Mouse (Mus musculus): ENCODE data around the gene Vamp1. TPM values are rescaled to one million over a fixed set of nuclear protein-coding genes. Genes with fewer than 3 reads are reported as not detected.

Vamp1 gene
- total and polyA plus RNA-seq, 3 experiments = 1.5 to 5.5 TPM; not detected in 1

DNA sequence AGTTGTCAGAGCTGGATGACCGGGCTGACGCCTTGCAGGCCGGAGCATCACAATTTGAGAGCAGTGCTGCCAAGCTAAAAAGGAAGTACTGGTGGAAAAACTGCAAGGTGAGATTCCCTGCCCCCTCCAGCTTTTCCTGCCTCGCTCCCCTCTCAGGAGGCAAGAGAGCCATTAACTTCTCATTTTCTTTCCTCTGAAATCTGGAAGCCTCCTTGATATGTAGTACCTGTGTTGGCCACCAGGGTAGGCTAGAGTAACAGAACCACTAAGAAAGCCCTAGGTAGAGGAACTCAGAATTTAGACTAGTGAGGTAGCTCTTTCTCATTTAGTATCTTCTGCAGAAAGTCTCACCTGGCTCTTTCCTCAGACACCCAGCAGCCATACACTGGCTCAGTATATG lies 3.6 kb downstream of the Vamp1 start (continued):
- TF ChIP-seq USF2 (IDR thresholded peaks at IDR 0.05; ENCODE audit: borderline replicate concordance in 1 of 2, insufficient read depth in 1 of 2, low read depth in 1 of 2, low read length in 2 of 2) = no peak
- TF ChIP-seq ELF1 (IDR thresholded peaks at IDR 0.05; ENCODE audit: low read depth, low read length) = no peak
- TF ChIP-seq UBTF (IDR thresholded peaks at IDR 0.05; ENCODE audit: borderline replicate concordance, insufficient read depth, low read depth, low read length) = no peak
- no peak for TF ChIP-seq NRF1 (IDR thresholded peaks at IDR 0.05; ENCODE audit: insufficient read depth, low read depth, low read length, poor library complexity, severe bottlenecking)
- TF ChIP-seq USF1 (IDR thresholded peaks at IDR 0.05; ENCODE audit: low read depth, low read length) = no peak
- TF ChIP-seq RAD21 (IDR thresholded peaks at IDR 0.05; ENCODE audit: low read depth, low read length) = peak; percentile 71
- no peak for TF ChIP-seq CHD1 (IDR thresholded peaks at IDR 0.05; ENCODE audit: low read depth, low read length)
- peak; percentile 14 to 89 (median 83); a peak in 5 of 6 replicates for TF ChIP-seq CTCF (IDR thresholded peaks at IDR 0.05 in 2 of 3, conservative IDR thresholded peaks at IDR 0.05 in 1 of 3; ENCODE audit: control insufficient read depth in 1 of 3, insufficient read depth in 1 of 3, low read depth in 2 of 3, low read length in 3 of 3, poor library complexity in 1 of 3, severe bottlenecking in 1 of 3)
- TF ChIP-seq TAL1 (IDR thresholded peaks at IDR 0.05; ENCODE audit: low read length) = no peak
- no peak for TF ChIP-seq MYB (IDR thresholded peaks at IDR 0.05; ENCODE audit: low read depth, low read length)
- TF ChIP-seq MYC (IDR thresholded peaks at IDR 0.05; ENCODE audit: low read depth, low read length) = no peak
- no peak for TF ChIP-seq MEF2A (IDR thresholded peaks at IDR 0.05; ENCODE audit: extremely low read depth, insufficient replicate concordance, low read depth, low read length, poor library complexity, severe bottlenecking)
- no peak for TF ChIP-seq EP300 (IDR thresholded peaks at IDR 0.05; ENCODE audit: low read depth in 1 of 2, low read length in 2 of 2)
- no peak for TF ChIP-seq ZMIZ1 (IDR thresholded peaks at IDR 0.05; ENCODE audit: low read depth, low read length)
- peak; percentile 32; the same call in 1 of the 2 replicates for TF ChIP-seq ZC3H11A (IDR thresholded peaks at IDR 0.05; ENCODE audit: low read depth, low read length)
- no peak for TF ChIP-seq MXI1 (IDR thresholded peaks at IDR 0.05; ENCODE audit: low read depth, low read length)
- no peak for TF ChIP-seq POLR2A (IDR thresholded peaks at IDR 0.05; ENCODE audit: control insufficient read depth in 1 of 2, insufficient read depth in 1 of 2, low read depth in 1 of 2, low read length in 2 of 2, poor library complexity in 1 of 2)
- no peak for TF ChIP-seq MAX (IDR thresholded peaks at IDR 0.05; ENCODE audit: low read length)

DNA sequence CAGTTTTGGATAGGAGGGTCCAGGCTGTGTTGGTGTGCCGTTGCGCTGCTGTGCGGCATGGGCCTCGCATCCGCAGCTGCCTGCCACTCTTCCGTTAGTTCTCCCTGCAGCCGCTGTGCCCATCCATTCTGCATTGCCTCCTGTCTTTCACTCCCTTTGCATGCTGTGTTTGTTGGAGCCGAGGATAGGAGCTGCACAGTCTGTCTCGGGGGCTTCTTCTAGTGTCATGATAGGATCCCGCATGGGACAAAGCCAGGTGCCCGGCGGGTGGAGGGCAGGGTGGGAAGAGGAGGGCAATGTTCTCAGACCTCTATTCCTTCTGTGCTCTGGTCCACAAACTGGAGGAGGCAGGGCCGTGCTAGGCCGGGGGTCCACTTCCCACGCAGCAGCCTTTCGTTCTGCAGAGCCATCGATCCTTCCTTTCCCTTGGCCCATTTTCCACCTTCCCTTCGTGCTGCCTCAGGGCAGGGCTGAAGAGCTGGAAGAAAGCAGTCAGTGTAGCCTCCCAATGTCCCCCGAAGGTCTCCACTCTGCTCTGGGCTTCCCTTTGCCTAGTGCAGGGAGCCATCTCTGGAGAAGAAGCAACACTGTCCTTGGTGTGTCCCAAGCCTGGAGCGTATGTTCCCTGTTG lies 5.9 kb downstream of the Vamp1 start:
- DNase-seq (ENCODE audit: low read depth, low spot score) = no peak
- TF ChIP-seq HCFC1 (IDR thresholded peaks at IDR 0.05; ENCODE audit: low read depth, low read length) = no peak
- no peak for TF ChIP-seq NELFE (IDR thresholded peaks at IDR 0.05; ENCODE audit: low read depth, low read length)
- TF ChIP-seq UBTF (IDR thresholded peaks at IDR 0.05; ENCODE audit: borderline replicate concordance, insufficient read depth, low read depth, low read length) = no peak
- no peak for TF ChIP-seq MAX (IDR thresholded peaks at IDR 0.05; ENCODE audit: low read length)
- no peak for TF ChIP-seq SMC3 (IDR thresholded peaks at IDR 0.05; ENCODE audit: low read depth, low read length)
- no peak for TF ChIP-seq TCF12 (IDR thresholded peaks at IDR 0.05; ENCODE audit: low read depth, low read length)
- no peak for TF ChIP-seq CHD1 (IDR thresholded peaks at IDR 0.05; ENCODE audit: low read depth, low read length)
- TF ChIP-seq RCOR1 (IDR thresholded peaks at IDR 0.05; ENCODE audit: low read depth, low read length) = no peak
- no peak for TF ChIP-seq USF2 (IDR thresholded peaks at IDR 0.05; ENCODE audit: borderline replicate concordance in 1 of 2, insufficient read depth in 1 of 2, low read depth in 1 of 2, low read length in 2 of 2)
- no peak for TF ChIP-seq NRF1 (IDR thresholded peaks at IDR 0.05; ENCODE audit: insufficient read depth, low read depth, low read length, poor library complexity, severe bottlenecking)
- no peaks in the 10 kb centered on the region for H3K27me3 ChIP-seq (ENCODE audit: control insufficient read depth in 1 of 2, insufficient read depth in 2 of 2, low read length in 2 of 2)
- H3K9ac ChIP-seq (ENCODE audit: control insufficient read depth, low read depth, low read length, poor library complexity, severe bottlenecking) = no peak overlapping the region
- H3K36me3 ChIP-seq (ENCODE audit: control insufficient read depth in 1 of 2, insufficient read depth in 2 of 2, low read length in 2 of 2) = peaks cover 0 to 12% of the 10 kb centered on the region in 2 experiments; a peak in 2 of 4 replicates
- H3K79me2 ChIP-seq (ENCODE audit: control insufficient read depth, insufficient read depth, low read length, poor library complexity) = no peaks in the 10 kb centered on the region
- no peaks in the 10 kb centered on the region for H3K9me3 ChIP-seq (replicated peaks; ENCODE audit: insufficient read depth, low read length)
- H3K4me3 ChIP-seq (ENCODE audit: control insufficient read depth in 1 of 2, insufficient read depth in 1 of 2, low read depth in 2 of 2, low read length in 2 of 2) = no peak overlapping the region
- H3K27ac ChIP-seq (ENCODE audit: control insufficient read depth, low read depth, low read length) = no peak overlapping the region
- H3K4me1 ChIP-seq (ENCODE audit: control insufficient read depth in 1 of 2, insufficient read depth in 2 of 2, low read length in 2 of 2) = peaks cover 5 to 11% of the 10 kb centered on the region in 2 experiments
